Mouse (Mus musculus) neural tube, embryonic 13.5 days (tissue): Measurements from ENCODE around the gene Gpc5. TPM values are rescaled to one million over a fixed set of nuclear protein-coding genes. Genes with fewer than 3 reads are reported as not detected.

Experiments
- ATAC-seq: fragments of 200-750 bp; cut with Nextera tagmentation; 2 replicates; pipeline ENCODE4 v1.8.0; 2017; ENCODE audit warnings: low read depth, mild to moderate bottlenecking, moderate TSS enrichment, moderate library complexity
- H3K27ac ChIP-seq: fragments of 300-500 bp; sonication (generic); replicated peaks from 2 replicates; pipeline ENCODE4 v1.5.1; 2015; ENCODE audit warnings: moderate library complexity, mild to moderate bottlenecking, inconsistent platforms
- H3K27me3 ChIP-seq: fragments of 300-500 bp; sonication (generic); 2 replicates; pipeline ENCODE4 v1.6.1; 2015; ENCODE audit warnings: mild to moderate bottlenecking, inconsistent platforms
- H3K36me3 ChIP-seq: fragments of 300-500 bp; sonication (generic); 2 replicates; pipeline ENCODE4 v1.6.1; 2015; ENCODE audit warnings: mild to moderate bottlenecking, inconsistent platforms
- H3K4me1 ChIP-seq: fragments of 300-500 bp; sonication (generic); replicated peaks from 2 replicates; pipeline ENCODE4 v1.6.1; 2015; ENCODE audit warnings: inconsistent platforms
- H3K4me2 ChIP-seq: fragments of 300-500 bp; sonication (generic); 2 replicates; pipeline ENCODE4 v1.6.1; 2015; ENCODE audit warnings: inconsistent platforms, mild to moderate bottlenecking, moderate library complexity
- H3K4me3 ChIP-seq: fragments of 300-500 bp; sonication (generic); 2 replicates; pipeline ENCODE4 v1.5.1; 2015; ENCODE audit warnings: mild to moderate bottlenecking, inconsistent platforms
- H3K9ac ChIP-seq: fragments of 300-500 bp; sonication (generic); 2 replicates; pipeline ENCODE4 v1.6.1; 2015; ENCODE audit warnings: moderate library complexity, mild to moderate bottlenecking, inconsistent platforms
- H3K9me3 ChIP-seq: fragments of 300-500 bp; sonication (generic); 2 replicates; pipeline ENCODE4 v1.6.1; 2016; ENCODE audit warnings: inconsistent platforms
- WGBS: fragments of 180-500 bp; shearing (Covaris S2); methylation state at CpG from one replicate; pipeline ENCODE4 v1.1.7; 2015; 5-methylcytosine and 5-hydroxymethylcytosine counted together
- polyA plus RNA-seq: library from polyadenylated mRNA; unstranded; fragments of >200 nt; fragmentation: Nextera tagmentation; extraction: Ambion mirVana; gene quantifications from 2 replicates; pipeline ENCODE4 v1.2.1, GENCODE M21; 2015

Gpc5 gene
- polyA plus RNA-seq, 1 experiment from 2014 or later = 7.1 TPM

- WGBS = 71% methylated on average over 4 of the region's 4 CpGs
- Histone ChIP-seq H3K9me3 (no peaks in the 10 kb centered on the region), H3K27ac (no peak overlapping the region), H3K36me3 (no peaks in the 10 kb centered on the region), H3K9ac (no peak overlapping the region), H3K4me3 (no peak overlapping the region), H3K4me2 (no peak overlapping the region), H3K27me3 (no peaks in the 10 kb centered on the region), H3K4me1 (no peaks in the 10 kb centered on the region)
- ATAC-seq = no peak
These were observed 906.9 kb downstream of the Gpc5 start for GRCm38 (mm10) chr14:115998931-115999330.

DNA sequence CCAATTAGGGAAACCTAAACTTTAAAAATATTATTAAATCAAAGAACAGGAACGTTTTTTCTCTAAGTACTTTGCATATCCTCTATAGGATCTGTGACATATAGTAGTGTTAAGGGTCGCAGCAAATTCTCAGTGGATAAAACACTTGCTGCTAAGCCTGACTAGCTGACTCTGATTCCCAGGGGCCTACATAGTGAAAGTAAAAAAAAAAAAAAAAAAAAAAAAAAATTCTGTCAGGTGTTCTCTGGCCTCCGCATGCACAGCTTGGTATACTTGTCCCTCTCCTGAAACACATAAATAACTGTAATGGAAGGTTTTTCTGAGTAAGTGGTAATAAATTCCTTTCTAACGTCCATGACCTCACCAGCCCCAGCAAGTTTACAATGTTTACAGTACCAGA is 995.0 kb downstream of the Gpc5 start:
- no peaks in the 10 kb centered on the region for H3K27me3 ChIP-seq

GRCm38 (mm10) chr14:116127943-116128342 is 1035.9 kb downstream of the Gpc5 start:
- Histone ChIP-seq H3K9me3 (no peaks in the 10 kb centered on the region), H3K4me3 (no peak overlapping the region), H3K27me3 (no peaks in the 10 kb centered on the region), H3K9ac (no peak overlapping the region), H3K4me2 (no peak overlapping the region), H3K27ac (no peak overlapping the region), H3K4me1 (no peaks in the 10 kb centered on the region), H3K36me3 (no peaks in the 10 kb centered on the region)
- no peak for ATAC-seq
- WGBS = 42% methylated on average over 1 of the region's 1 CpGs

More for the DNA sequence above, 995.0 kb downstream of the Gpc5 start:
- 70% methylated on average over 4 of the region's 4 CpGs for WGBS
- H3K4me3 ChIP-seq = no peak overlapping the region
- no peaks in the 10 kb centered on the region for H3K4me1 ChIP-seq
- no peak overlapping the region for H3K27ac ChIP-seq
- H3K9me3 ChIP-seq = no peaks in the 10 kb centered on the region
- no peak for ATAC-seq
- no peak overlapping the region for H3K4me2 ChIP-seq
- no peak overlapping the region for H3K9ac ChIP-seq
- H3K36me3 ChIP-seq = no peaks in the 10 kb centered on the region

DNA sequence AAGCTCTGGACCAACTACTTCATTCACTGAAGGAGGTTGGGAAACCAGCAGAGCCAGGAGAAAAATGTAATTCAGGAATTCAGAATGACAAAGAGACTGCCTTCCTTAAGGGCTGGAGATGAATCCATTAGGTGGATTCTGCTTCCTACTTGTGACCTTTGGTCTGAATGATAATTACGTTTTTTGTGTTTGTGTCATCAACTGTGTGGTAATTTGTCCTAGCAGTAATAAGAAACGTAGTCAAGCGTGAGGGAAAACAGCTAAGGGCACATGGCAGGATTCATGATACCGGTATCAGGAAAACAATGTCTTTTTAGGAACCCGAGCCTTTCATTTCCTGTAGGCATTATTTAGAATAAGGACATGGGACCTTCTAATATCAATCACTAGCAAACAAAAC is 1045.3 kb downstream of the Gpc5 start:
- H3K4me2 ChIP-seq = no peak overlapping the region
- ATAC-seq = no peak
- no peak overlapping the region for H3K4me3 ChIP-seq
- no peaks in the 10 kb centered on the region for H3K9me3 ChIP-seq
- H3K27ac ChIP-seq = no peak overlapping the region
- no peak overlapping the region for H3K9ac ChIP-seq
- WGBS = 39% methylated on average over 5 of the region's 5 CpGs
- H3K4me1 ChIP-seq = no peaks in the 10 kb centered on the region
- no peaks in the 10 kb centered on the region for H3K36me3 ChIP-seq
- no peaks in the 10 kb centered on the region for H3K27me3 ChIP-seq

DNA sequence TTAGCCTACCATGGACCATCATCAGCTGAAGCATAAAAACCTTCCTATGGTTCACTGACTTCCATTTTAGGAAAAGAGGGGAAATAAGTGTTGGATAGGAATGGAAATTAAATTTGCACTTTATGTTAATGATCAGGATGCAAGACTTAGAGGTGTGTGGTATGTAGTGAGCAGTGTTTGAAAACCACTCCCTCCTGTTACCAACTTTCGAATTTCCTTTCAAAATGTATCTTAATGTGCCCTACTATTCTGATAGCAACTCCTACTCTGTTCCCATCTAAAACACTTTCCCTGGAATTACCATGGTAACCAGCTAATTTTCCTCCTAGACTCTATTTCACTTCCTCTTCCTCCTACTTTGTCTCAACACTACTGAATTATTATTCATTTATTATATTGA is 1045.8 kb downstream of the Gpc5 start:
- 74% methylated on average over 1 of the region's 1 CpGs for WGBS
- no peaks in the 10 kb centered on the region for H3K27me3 ChIP-seq

DNA sequence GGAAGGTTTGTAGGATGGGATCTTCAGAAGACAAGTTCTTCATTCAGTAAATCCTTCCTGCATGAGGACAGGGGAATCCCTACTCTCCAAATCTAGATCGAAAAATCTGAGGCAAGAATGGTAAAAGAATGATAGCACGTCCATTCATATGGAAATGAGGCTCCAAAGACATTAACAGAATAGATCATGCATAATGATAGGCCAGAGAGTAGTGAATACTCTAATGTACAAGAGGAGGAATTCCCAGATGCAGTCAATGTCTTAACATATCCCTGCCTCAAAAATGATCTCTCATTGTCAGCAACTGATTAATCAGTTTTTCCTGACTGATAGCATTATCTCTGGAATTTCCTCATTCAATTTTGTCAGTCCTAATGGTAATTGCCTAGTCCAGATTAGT is 1070.6 kb downstream of the Gpc5 start:
- H3K4me2 ChIP-seq = no peak overlapping the region
- H3K36me3 ChIP-seq = no peaks in the 10 kb centered on the region
- no peaks in the 10 kb centered on the region for H3K27me3 ChIP-seq
- H3K4me3 ChIP-seq = no peak overlapping the region
- H3K9me3 ChIP-seq = no peaks in the 10 kb centered on the region
- H3K4me1 ChIP-seq = no peaks in the 10 kb centered on the region
- no peak for ATAC-seq
- no peak overlapping the region for H3K9ac ChIP-seq
- H3K27ac ChIP-seq = no peak overlapping the region
- 26% methylated on average over 2 of the region's 2 CpGs for WGBS

More for the DNA sequence above, 1045.8 kb downstream of the Gpc5 start:
- no peak for ATAC-seq
- no peaks in the 10 kb centered on the region for H3K4me1 ChIP-seq
- H3K36me3 ChIP-seq = no peaks in the 10 kb centered on the region
- H3K9ac ChIP-seq = no peak overlapping the region
- H3K9me3 ChIP-seq = no peaks in the 10 kb centered on the region
- H3K27ac ChIP-seq = no peak overlapping the region
- H3K4me2 ChIP-seq = no peak overlapping the region
- no peak overlapping the region for H3K4me3 ChIP-seq

GRCm38 (mm10) chr14:116167401-116167800 is 1075.4 kb downstream of the Gpc5 start:
- no peak for ATAC-seq
- H3K27me3 ChIP-seq = no peaks in the 10 kb centered on the region
- H3K4me3 ChIP-seq = no peak overlapping the region
- no peak overlapping the region for H3K27ac ChIP-seq
- H3K9me3 ChIP-seq = no peaks in the 10 kb centered on the region
- peaks cover 6% of the 10 kb centered on the region for H3K4me1 ChIP-seq
- no peaks in the 10 kb centered on the region for H3K36me3 ChIP-seq
- no peak overlapping the region for H3K4me2 ChIP-seq
- H3K9ac ChIP-seq = no peak overlapping the region

GRCm38 (mm10) chr14:116169129-116169528 is 1077.1 kb downstream of the Gpc5 start:
- H3K36me3 ChIP-seq = no peaks in the 10 kb centered on the region
- no peak overlapping the region for H3K9ac ChIP-seq
- no peak overlapping the region for H3K4me3 ChIP-seq
- peak; percentile 82 for ATAC-seq
- no peak overlapping the region for H3K4me2 ChIP-seq
- H3K27ac ChIP-seq = no peak overlapping the region
- H3K9me3 ChIP-seq = no peaks in the 10 kb centered on the region
- H3K27me3 ChIP-seq = no peaks in the 10 kb centered on the region
- WGBS = 56% methylated on average over 5 of the region's 5 CpGs
- H3K4me1 ChIP-seq = peaks cover 6% of the 10 kb centered on the region

- 59% methylated on average over 4 of the region's 4 CpGs for WGBS
- no peaks in the 10 kb centered on the region for H3K36me3 ChIP-seq
- no peak overlapping the region for H3K4me3 ChIP-seq
- no peaks in the 10 kb centered on the region for H3K4me1 ChIP-seq
- no peak overlapping the region for H3K27ac ChIP-seq
- ATAC-seq = peak; percentile 69; the same call in 1 of the 2 replicates
- H3K4me2 ChIP-seq = no peak overlapping the region
- no peak overlapping the region for H3K9ac ChIP-seq
- H3K27me3 ChIP-seq = no peaks in the 10 kb centered on the region
- H3K9me3 ChIP-seq = no peaks in the 10 kb centered on the region
These were observed 1095.0 kb downstream of the Gpc5 start for GRCm38 (mm10) chr14:116186981-116187380.

GRCm38 (mm10) chr14:116206977-116207376 is 1115.0 kb downstream of the Gpc5 start:
- Histone ChIP-seq H3K9ac (no peak overlapping the region), H3K4me1 (no peaks in the 10 kb centered on the region), H3K27me3 (no peaks in the 10 kb centered on the region), H3K36me3 (no peaks in the 10 kb centered on the region), H3K9me3 (no peaks in the 10 kb centered on the region), H3K4me2 (no peak overlapping the region), H3K27ac (no peak overlapping the region), H3K4me3 (no peak overlapping the region)
- no peak for ATAC-seq
- WGBS = 19% methylated on average over 6 of the region's 6 CpGs

GRCm38 (mm10) chr14:116208581-116208980 is 1116.6 kb downstream of the Gpc5 start:
- Histone ChIP-seq H3K36me3 (no peaks in the 10 kb centered on the region), H3K27ac (no peak overlapping the region), H3K9ac (no peak overlapping the region), H3K27me3 (no peaks in the 10 kb centered on the region), H3K4me3 (no peak overlapping the region), H3K4me1 (no peaks in the 10 kb centered on the region), H3K4me2 (no peak overlapping the region), H3K9me3 (no peaks in the 10 kb centered on the region)
- WGBS = 96% methylated on average over 3 of the region's 3 CpGs
- ATAC-seq = no peak

DNA sequence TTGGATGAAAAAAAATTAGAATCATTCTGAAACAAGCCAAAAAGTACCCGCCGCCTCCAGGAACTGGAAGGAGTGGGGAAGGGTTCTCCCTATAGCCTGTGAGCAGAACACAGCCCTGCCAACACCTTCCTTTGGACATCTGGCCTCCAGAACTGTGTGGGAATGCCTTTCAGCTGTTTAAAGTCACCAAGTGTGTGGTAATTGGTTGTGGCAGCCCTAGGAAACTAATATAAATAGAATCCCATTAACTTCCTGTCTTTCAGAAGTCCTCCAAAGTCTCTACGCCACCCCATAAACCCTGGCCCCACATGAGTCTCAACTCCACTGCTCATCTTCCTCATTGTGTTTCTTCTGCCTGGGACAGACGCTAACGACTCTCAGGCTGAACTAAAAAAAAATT is 1117.0 kb downstream of the Gpc5 start:
- WGBS = 78% methylated on average over 5 of the region's 5 CpGs
- H3K27me3 ChIP-seq = no peaks in the 10 kb centered on the region

DNA sequence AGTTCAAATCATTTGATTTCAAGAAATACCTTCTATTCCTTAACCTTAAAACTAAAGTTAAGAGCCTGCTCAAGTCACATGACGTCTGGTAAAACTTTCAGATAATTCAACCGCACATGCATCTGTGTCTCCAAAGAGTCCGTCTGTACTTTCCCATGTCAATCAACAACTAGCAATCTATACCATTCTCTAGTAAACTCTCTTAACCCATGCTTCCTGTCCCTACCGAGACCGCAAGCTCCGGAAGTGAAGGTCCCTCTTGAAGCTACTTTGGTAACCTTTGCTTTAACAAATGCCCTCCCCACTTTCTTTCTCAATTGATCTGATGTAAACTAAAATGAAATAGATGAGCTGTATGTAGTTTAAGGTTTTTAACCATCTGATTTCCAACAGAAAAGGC is 1118.3 kb downstream of the Gpc5 start:
- Histone ChIP-seq H3K4me3 (no peak overlapping the region), H3K36me3 (no peaks in the 10 kb centered on the region), H3K9ac (no peak overlapping the region), H3K4me2 (no peak overlapping the region), H3K4me1 (no peaks in the 10 kb centered on the region), H3K9me3 (no peaks in the 10 kb centered on the region), H3K27ac (no peak overlapping the region), H3K27me3 (no peaks in the 10 kb centered on the region)
- ATAC-seq = no peak
- WGBS = 92% methylated on average over 6 of the region's 6 CpGs

More for the DNA sequence above, 1117.0 kb downstream of the Gpc5 start:
- Histone ChIP-seq H3K4me1 (no peaks in the 10 kb centered on the region), H3K4me2 (no peak overlapping the region), H3K27ac (no peak overlapping the region), H3K9ac (no peak overlapping the region), H3K36me3 (no peaks in the 10 kb centered on the region), H3K9me3 (no peaks in the 10 kb centered on the region), H3K4me3 (no peak overlapping the region)
- no peak for ATAC-seq
